Mouse (Mus musculus): ENCODE data around the gene Tnr. TPM values are rescaled to one million over a fixed set of nuclear protein-coding genes. Genes with fewer than 3 reads are reported as not detected.

The Tnr gene
- polyA plus RNA-seq, 1 experiment from 2014 or later, result 0.30 TPM

DNA sequence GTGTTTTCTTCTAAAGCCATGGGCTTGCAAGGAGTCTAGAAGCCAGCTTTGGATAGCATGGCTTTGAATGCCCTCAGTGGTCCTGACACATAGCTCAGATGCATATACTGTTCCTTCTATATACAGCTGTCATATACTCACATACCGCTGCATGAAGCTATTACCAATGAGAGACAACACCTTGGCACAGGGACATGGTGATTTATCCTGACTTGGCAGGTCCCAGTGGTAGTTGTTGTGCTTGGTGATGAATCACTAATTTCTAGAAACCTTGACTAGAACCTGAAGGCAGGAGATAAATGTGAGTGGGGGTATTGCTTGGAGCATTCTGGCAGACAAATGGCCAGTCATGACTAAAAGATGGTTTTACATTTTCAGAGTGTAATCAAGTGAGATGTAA is 192.7 kb downstream of the Tnr start:
- Histone ChIP-seq H3K4me2 (ENCODE audit: low read depth, low read length) (no peak overlapping the region), H3K27ac (ENCODE audit: low read length) (no peak overlapping the region), H3K4me3 (replicated peaks; ENCODE audit: low read length) (no peak overlapping the region), H3K9me3 (replicated peaks; ENCODE audit: control insufficient read depth, low read length) (no peaks in the 10 kb centered on the region), H3K4me1 (ENCODE audit: control insufficient read depth, insufficient read depth, low read length) (no peaks in the 10 kb centered on the region), H3K9ac (ENCODE audit: low read length) (no peak overlapping the region), H3K36me3 (ENCODE audit: control insufficient read depth, insufficient read depth, low read length) (no peaks in the 10 kb centered on the region), H3K27me3 (ENCODE audit: control insufficient read depth, insufficient read depth, low read length) (no peaks in the 10 kb centered on the region)
- 82% methylated on average over 1 of the region's 1 CpGs for WGBS
- no peak for ATAC-seq (ENCODE audit: insufficient read depth, low FRiP score)

DNA sequence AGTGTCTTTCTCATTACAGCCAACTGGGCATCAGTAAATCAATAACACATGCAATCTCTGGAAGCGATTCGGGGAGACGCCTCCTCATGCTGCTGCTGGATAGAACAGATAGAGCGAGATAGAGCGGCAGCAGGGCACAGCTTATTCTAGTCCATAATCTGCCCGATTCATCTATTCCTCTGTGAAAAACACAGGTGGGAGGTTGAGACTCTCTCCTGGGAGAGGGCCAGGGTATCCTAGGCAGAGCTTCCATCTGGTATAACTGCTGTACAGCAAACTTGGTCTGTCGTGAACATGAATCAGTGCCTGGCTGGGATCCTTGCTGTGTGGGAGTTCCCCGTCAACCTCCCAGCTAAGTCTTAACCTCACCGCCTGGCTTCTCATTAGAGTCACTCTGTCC is 193.4 kb downstream of the Tnr start:
- Histone ChIP-seq H3K27me3 (ENCODE audit: control insufficient read depth, insufficient read depth, low read length) (no peaks in the 10 kb centered on the region), H3K4me2 (ENCODE audit: low read depth, low read length) (no peak overlapping the region), H3K9me3 (replicated peaks; ENCODE audit: control insufficient read depth, low read length) (no peaks in the 10 kb centered on the region), H3K36me3 (ENCODE audit: control insufficient read depth, insufficient read depth, low read length) (no peaks in the 10 kb centered on the region), H3K4me3 (replicated peaks; ENCODE audit: low read length) (no peak overlapping the region), H3K27ac (ENCODE audit: low read length) (no peak overlapping the region), H3K9ac (ENCODE audit: low read length) (no peak overlapping the region), H3K4me1 (ENCODE audit: control insufficient read depth, insufficient read depth, low read length) (no peaks in the 10 kb centered on the region)
- no peak for ATAC-seq (ENCODE audit: insufficient read depth, low FRiP score)
- WGBS, result 77% methylated on average over 9 of the region's 9 CpGs

DNA sequence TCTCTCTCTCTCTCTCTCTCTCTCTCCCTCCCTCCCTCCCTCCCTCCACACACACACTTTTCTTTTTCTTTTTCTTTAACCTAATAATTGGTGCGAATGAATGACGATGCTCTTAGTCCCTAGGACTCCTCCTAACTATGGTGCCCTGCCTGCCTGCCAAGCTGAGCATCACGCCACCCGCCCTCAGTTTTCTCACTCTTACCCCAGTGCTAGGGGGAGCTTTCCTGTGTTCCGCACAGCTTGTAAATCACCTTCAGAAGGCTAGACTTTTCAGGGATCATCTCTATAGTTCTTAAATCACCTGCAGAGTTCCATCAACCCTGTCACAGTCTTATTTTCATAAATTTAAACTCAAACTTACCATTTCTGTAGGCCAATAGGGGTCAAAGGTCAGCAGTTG is 200.2 kb downstream of the Tnr start:
- Histone ChIP-seq H3K27ac (ENCODE audit: low read length) (no peak overlapping the region), H3K4me2 (ENCODE audit: low read depth, low read length) (no peak overlapping the region), H3K9ac (ENCODE audit: low read length) (no peak overlapping the region), H3K4me1 (ENCODE audit: control insufficient read depth, insufficient read depth, low read length) (no peaks in the 10 kb centered on the region), H3K4me3 (replicated peaks; ENCODE audit: low read length) (no peak overlapping the region), H3K36me3 (ENCODE audit: control insufficient read depth, insufficient read depth, low read length) (no peaks in the 10 kb centered on the region), H3K27me3 (ENCODE audit: control insufficient read depth, insufficient read depth, low read length) (no peaks in the 10 kb centered on the region), H3K9me3 (replicated peaks; ENCODE audit: control insufficient read depth, low read length) (no peaks in the 10 kb centered on the region)
- 95% methylated on average over 5 of the region's 5 CpGs for WGBS
- no peak for ATAC-seq (ENCODE audit: insufficient read depth, low FRiP score)

DNA sequence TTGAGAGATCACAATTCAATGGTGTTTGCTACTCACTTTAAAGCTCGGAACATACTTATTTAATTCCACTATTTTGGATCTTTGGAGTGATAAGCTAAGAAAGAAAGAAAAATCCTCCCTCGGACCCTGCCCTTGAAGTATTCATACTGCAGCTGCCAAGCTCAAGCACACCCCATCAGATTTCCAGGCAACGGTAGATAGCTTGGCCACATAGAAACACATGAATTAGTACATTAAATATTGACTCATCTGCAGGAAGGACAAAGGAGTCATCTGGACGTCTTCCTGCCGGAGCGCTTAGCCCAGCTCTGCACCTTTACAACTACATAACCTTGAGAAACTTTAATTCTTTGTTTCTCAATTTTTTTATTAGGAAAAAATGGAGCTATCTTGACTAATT is 205.7 kb downstream of the Tnr start:
- H3K27me3 ChIP-seq (ENCODE audit: control insufficient read depth, insufficient read depth, low read length), result no peaks in the 10 kb centered on the region
- H3K36me3 ChIP-seq (ENCODE audit: control insufficient read depth, insufficient read depth, low read length), result no peaks in the 10 kb centered on the region
- H3K4me3 ChIP-seq (replicated peaks; ENCODE audit: low read length), result no peak overlapping the region
- ATAC-seq (ENCODE audit: insufficient read depth, low FRiP score), result no peak
- no peaks in the 10 kb centered on the region for H3K4me1 ChIP-seq (ENCODE audit: control insufficient read depth, insufficient read depth, low read length)
- H3K4me2 ChIP-seq (ENCODE audit: low read depth, low read length), result no peak overlapping the region
- H3K27ac ChIP-seq (ENCODE audit: low read length), result no peak overlapping the region
- no peak overlapping the region for H3K9ac ChIP-seq (ENCODE audit: low read length)
- WGBS, result 65% methylated on average over 6 of the region's 6 CpGs
- H3K9me3 ChIP-seq (replicated peaks; ENCODE audit: control insufficient read depth, low read length), result no peaks in the 10 kb centered on the region

DNA sequence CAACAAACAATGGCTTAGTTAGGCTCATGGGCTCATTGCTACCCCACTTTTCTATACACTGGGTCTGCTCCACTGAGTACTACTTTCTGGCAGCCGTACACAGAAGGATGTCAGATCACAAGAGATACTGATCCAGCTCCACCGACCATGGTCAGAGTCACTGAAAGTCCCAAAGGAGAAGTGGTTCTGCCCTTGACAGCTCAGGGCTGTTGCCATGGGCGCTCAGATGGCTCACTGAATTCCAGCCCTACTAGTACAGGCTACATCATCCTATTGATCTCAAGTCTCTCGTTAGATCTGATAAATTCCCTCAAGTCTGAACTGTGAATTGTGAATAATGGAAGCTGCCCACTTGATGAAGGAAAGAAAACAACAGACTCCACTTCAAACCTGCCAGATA is 207.3 kb downstream of the Tnr start:
- WGBS, result 60% methylated on average over 4 of the region's 4 CpGs
- Histone ChIP-seq H3K36me3 (ENCODE audit: control insufficient read depth, insufficient read depth, low read length) (no peaks in the 10 kb centered on the region), H3K4me3 (replicated peaks; ENCODE audit: low read length) (no peak overlapping the region), H3K27ac (ENCODE audit: low read length) (no peak overlapping the region), H3K27me3 (ENCODE audit: control insufficient read depth, insufficient read depth, low read length) (no peaks in the 10 kb centered on the region), H3K9me3 (replicated peaks; ENCODE audit: control insufficient read depth, low read length) (no peaks in the 10 kb centered on the region), H3K4me1 (ENCODE audit: control insufficient read depth, insufficient read depth, low read length) (no peaks in the 10 kb centered on the region), H3K4me2 (ENCODE audit: low read depth, low read length) (no peak overlapping the region), H3K9ac (ENCODE audit: low read length) (no peak overlapping the region)
- ATAC-seq (ENCODE audit: insufficient read depth, low FRiP score), result no peak

DNA sequence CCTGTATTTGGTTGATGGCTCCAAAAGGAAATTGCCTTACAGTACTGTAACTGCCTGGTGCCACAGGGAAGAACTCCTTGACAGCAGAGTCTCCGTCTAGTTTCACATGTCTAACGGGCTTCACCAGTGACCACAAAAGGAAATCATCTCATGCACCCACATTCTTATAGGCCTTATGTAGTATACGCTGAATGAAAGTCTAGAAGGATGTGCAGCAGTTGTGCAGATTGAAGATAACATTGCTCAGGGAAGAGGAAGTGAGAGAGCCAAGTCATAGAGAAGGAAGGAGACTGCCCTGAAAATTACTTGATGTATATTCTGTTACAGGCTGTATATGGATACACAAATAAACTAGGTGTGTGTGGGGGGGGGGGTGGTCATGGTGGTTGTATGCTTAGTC is 211.5 kb downstream of the Tnr start:
- 77% methylated on average over 3 of the region's 3 CpGs for WGBS
- Histone ChIP-seq H3K4me1 (ENCODE audit: control insufficient read depth, insufficient read depth, low read length) (no peaks in the 10 kb centered on the region), H3K36me3 (ENCODE audit: control insufficient read depth, insufficient read depth, low read length) (no peaks in the 10 kb centered on the region)

DNA sequence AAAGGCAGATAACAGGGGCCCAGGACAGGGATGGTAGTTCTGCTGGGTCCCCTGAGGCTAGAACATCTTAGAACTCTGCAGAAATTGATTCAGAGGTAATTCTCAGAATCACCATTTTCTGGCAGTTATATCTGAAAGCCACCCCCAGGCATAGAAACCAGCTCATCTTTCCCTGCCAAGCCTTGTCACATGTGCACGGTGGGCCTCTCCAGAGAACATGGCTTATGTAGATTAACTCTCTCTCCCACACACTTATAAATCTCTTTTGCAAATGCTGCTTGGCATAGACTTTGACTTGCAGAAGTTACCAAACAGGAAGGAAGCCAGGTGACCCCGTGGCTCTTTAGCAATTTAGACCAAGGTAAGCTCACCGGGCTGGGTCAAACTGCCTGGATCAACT is 215.9 kb downstream of the Tnr start:
- H3K9me3 ChIP-seq (replicated peaks; ENCODE audit: control insufficient read depth, low read length), result no peaks in the 10 kb centered on the region
- WGBS, result 51% methylated on average over 3 of the region's 3 CpGs
- no peak for ATAC-seq (ENCODE audit: insufficient read depth, low FRiP score)

More for the DNA sequence above, 211.5 kb downstream of the Tnr start:
- Histone ChIP-seq H3K27me3 (ENCODE audit: control insufficient read depth, insufficient read depth, low read length) (no peaks in the 10 kb centered on the region), H3K27ac (ENCODE audit: low read length) (no peak overlapping the region), H3K9ac (ENCODE audit: low read length) (no peak overlapping the region), H3K4me3 (replicated peaks; ENCODE audit: low read length) (no peak overlapping the region), H3K4me2 (ENCODE audit: low read depth, low read length) (no peak overlapping the region), H3K9me3 (replicated peaks; ENCODE audit: control insufficient read depth, low read length) (no peaks in the 10 kb centered on the region)
- no peak for ATAC-seq (ENCODE audit: insufficient read depth, low FRiP score)

DNA sequence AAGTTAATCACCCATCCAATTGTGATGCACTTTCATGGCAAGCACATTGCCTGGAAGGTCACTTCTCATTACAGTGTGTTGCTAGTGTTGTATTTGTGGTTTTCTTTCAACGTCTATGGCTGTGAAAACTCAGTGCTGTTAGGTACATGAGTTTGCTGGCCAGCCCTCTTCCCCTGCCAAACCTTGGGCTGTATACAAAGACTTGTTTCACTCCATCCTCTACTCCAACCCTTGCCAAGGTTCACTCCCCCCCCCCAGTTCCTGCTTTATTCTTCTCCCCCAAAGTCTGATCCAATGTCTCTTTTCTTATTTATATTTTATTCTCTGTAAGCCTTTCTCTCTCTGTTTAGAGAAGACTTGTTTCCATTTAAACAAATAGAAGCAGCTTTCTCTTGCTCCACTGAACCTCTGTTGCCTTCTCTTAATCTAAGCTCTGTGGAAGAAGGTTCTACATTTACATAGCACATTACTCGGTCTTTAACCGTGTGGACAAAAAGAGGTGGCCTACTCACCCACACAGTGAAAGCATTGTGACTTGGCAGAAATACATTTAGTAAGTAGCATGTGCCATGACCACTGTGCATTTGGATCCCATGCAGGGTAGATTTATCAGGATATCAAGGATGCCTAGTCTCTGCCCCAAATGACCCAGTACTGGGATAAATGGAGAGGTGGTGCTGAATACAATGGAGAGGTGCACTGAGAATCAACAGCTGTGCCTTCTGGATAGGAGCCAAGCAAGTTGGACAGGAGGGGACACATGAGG is 217.9 kb downstream of the Tnr start:
- Histone ChIP-seq H3K9ac (ENCODE audit: low read length) (no peak overlapping the region), H3K9me3 (replicated peaks; ENCODE audit: control insufficient read depth, low read length) (no peaks in the 10 kb centered on the region), H3K4me1 (ENCODE audit: control insufficient read depth, insufficient read depth, low read length) (peaks cover 4% of the 10 kb centered on the region; the same call in 1 of the 2 replicates), H3K4me3 (replicated peaks; ENCODE audit: low read length) (no peak overlapping the region), H3K27me3 (ENCODE audit: control insufficient read depth, insufficient read depth, low read length) (no peaks in the 10 kb centered on the region), H3K27ac (ENCODE audit: low read length) (no peak overlapping the region), H3K36me3 (ENCODE audit: control insufficient read depth, insufficient read depth, low read length) (no peaks in the 10 kb centered on the region), H3K4me2 (ENCODE audit: low read depth, low read length) (no peak overlapping the region)
- WGBS, result 60% methylated on average over 3 of the region's 3 CpGs
- no peak for ATAC-seq (ENCODE audit: insufficient read depth, low FRiP score)

More for the DNA sequence above, 215.9 kb downstream of the Tnr start:
- H3K27me3 ChIP-seq (ENCODE audit: control insufficient read depth, insufficient read depth, low read length), result no peaks in the 10 kb centered on the region
- no peak overlapping the region for H3K4me3 ChIP-seq (replicated peaks; ENCODE audit: low read length)
- no peak overlapping the region for H3K4me2 ChIP-seq (ENCODE audit: low read depth, low read length)
- H3K4me1 ChIP-seq (ENCODE audit: control insufficient read depth, insufficient read depth, low read length), result peaks cover 4% of the 10 kb centered on the region; the same call in 1 of the 2 replicates
- no peak overlapping the region for H3K27ac ChIP-seq (ENCODE audit: low read length)
- H3K36me3 ChIP-seq (ENCODE audit: control insufficient read depth, insufficient read depth, low read length), result no peaks in the 10 kb centered on the region
- H3K9ac ChIP-seq (ENCODE audit: low read length), result no peak overlapping the region

DNA sequence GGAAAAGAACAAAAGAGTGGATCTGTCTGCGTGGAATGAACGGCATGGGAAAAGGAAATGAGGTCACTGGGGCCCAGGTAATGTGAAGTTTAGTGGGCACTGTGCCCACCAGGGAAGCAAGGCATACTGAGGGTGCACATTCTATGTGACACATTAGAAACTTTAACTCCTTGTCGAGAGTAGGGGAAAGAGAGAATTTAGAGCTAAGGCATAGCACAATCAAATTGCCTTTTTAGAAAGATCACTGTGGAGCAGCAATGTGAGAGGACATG is 218.4 kb downstream of the Tnr start:
- Histone ChIP-seq H3K27me3 (ENCODE audit: control insufficient read depth, insufficient read depth, low read length) (no peaks in the 10 kb centered on the region), H3K9ac (ENCODE audit: low read length) (no peak overlapping the region), H3K9me3 (replicated peaks; ENCODE audit: control insufficient read depth, low read length) (no peaks in the 10 kb centered on the region), H3K4me3 (replicated peaks; ENCODE audit: low read length) (no peak overlapping the region), H3K4me2 (ENCODE audit: low read depth, low read length) (no peak overlapping the region), H3K36me3 (ENCODE audit: control insufficient read depth, insufficient read depth, low read length) (no peaks in the 10 kb centered on the region), H3K4me1 (ENCODE audit: control insufficient read depth, insufficient read depth, low read length) (peaks cover 4% of the 10 kb centered on the region; the same call in 1 of the 2 replicates), H3K27ac (ENCODE audit: low read length) (no peak overlapping the region)
- no peak for ATAC-seq (ENCODE audit: insufficient read depth, low FRiP score)
- 45% methylated on average over 3 of the region's 3 CpGs for WGBS

Measured in stomach, embryonic 16.5 days (tissue).